Mouse (Mus musculus): ENCODE results near the gene Mpped2. TPM values are rescaled to one million over a fixed set of nuclear protein-coding genes. Genes with fewer than 3 reads are reported as not detected.

The Mpped2 gene
- polyA plus RNA-seq, 1 experiment from 2014 or later: 5.8 TPM

DNA sequence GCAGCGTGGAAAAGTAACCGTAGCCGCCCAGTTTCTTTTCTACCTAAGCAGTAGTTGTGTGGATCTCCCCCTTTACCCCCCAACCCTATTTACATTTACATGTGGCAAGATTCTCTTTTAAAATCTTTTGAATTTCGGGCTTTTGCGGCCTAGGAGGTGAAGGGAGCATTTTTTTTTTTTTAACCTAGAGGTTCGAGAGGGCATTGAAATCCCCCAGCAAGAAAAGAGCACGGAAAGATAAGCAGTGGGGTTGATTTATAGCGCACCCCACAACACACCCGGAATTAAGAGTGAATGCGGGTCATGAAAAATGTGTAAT lies 1.5 kb downstream of the Mpped2 start:
- Histone ChIP-seq H3K36me3 (ENCODE audit: control insufficient read depth, insufficient read depth, low read length) (no peaks in the 10 kb centered on the region), H3K4me1 (replicated peaks; ENCODE audit: control insufficient read depth, insufficient read depth) (no peaks in the 10 kb centered on the region; the same call in 1 of the 2 replicates), H3K4me3 (ENCODE audit: low read depth, low read length) (peak overlapping the region; percentile 73), H3K4me2 (replicated peaks; ENCODE audit: low read depth) (peak overlapping the region; percentile 100), H3K9me3 (ENCODE audit: control insufficient read depth, low read length) (no peaks in the 10 kb centered on the region), H3K27ac (replicated peaks) (no peak overlapping the region), H3K27me3 (ENCODE audit: control insufficient read depth, insufficient read depth, low read length) (no peaks in the 10 kb centered on the region; the same call in 1 of the 2 replicates), H3K9ac (ENCODE audit: low read length) (peak overlapping the region; percentile 70)
- TF ChIP-seq CTCF (IDR thresholded peaks at IDR 0.05; ENCODE audit: low read depth) (no peak), EP300 (optimal IDR thresholded peaks at IDR 0.05) (no peak)
- ATAC-seq (ENCODE audit: low FRiP score, low TSS enrichment) (no peak), DNase-seq (ENCODE audit: low spot score) (no peak)
- WGBS: 3% methylated on average over 10 of the region's 10 CpGs

GRCm38 (mm10) chr2:106694886-106695733 lies 2.0 kb downstream of the Mpped2 start:
- H3K27me3 ChIP-seq (ENCODE audit: control insufficient read depth, insufficient read depth, low read length): no peaks in the 10 kb centered on the region; the same call in 1 of the 2 replicates
- DNase-seq (ENCODE audit: low spot score) (peak; percentile 32), ATAC-seq (ENCODE audit: low FRiP score, low TSS enrichment) (peak; percentile 38; the same call in 1 of the 2 replicates)
- peak overlapping the region; percentile 30; the same call in 1 of the 2 replicates for H3K27ac ChIP-seq (replicated peaks)
- H3K4me1 ChIP-seq (replicated peaks; ENCODE audit: control insufficient read depth, insufficient read depth): no peaks in the 10 kb centered on the region; the same call in 1 of the 2 replicates
- TF ChIP-seq EP300 (optimal IDR thresholded peaks at IDR 0.05) (no peak), CTCF (IDR thresholded peaks at IDR 0.05; ENCODE audit: low read depth) (no peak)
- H3K36me3 ChIP-seq (ENCODE audit: control insufficient read depth, insufficient read depth, low read length): no peaks in the 10 kb centered on the region
- WGBS: 1% methylated on average over 36 of the region's 41 CpGs
- H3K9ac ChIP-seq (ENCODE audit: low read length): peak overlapping the region; percentile 54
- H3K4me3 ChIP-seq (ENCODE audit: low read depth, low read length): peak overlapping the region; percentile 73
- no peaks in the 10 kb centered on the region for H3K9me3 ChIP-seq (ENCODE audit: control insufficient read depth, low read length)
- H3K4me2 ChIP-seq (replicated peaks; ENCODE audit: low read depth): peak overlapping the region; percentile 100

- no peak for ATAC-seq (ENCODE audit: low FRiP score, low TSS enrichment)
These were observed 2.6 kb downstream of the Mpped2 start for GRCm38 (mm10) chr2:106695734-106696022.

GRCm38 (mm10) chr2:106696372-106696771 lies 3.3 kb downstream of the Mpped2 start:
- DNase-seq (ENCODE audit: low spot score): no peak
- TF ChIP-seq EP300 (optimal IDR thresholded peaks at IDR 0.05) (no peak), CTCF (IDR thresholded peaks at IDR 0.05; ENCODE audit: low read depth) (no peak)
- Histone ChIP-seq H3K9ac (ENCODE audit: low read length) (no peak overlapping the region), H3K9me3 (ENCODE audit: control insufficient read depth, low read length) (no peaks in the 10 kb centered on the region), H3K27me3 (ENCODE audit: control insufficient read depth, insufficient read depth, low read length) (no peaks in the 10 kb centered on the region; the same call in 1 of the 2 replicates), H3K27ac (replicated peaks) (no peak overlapping the region), H3K36me3 (ENCODE audit: control insufficient read depth, insufficient read depth, low read length) (no peaks in the 10 kb centered on the region), H3K4me2 (replicated peaks; ENCODE audit: low read depth) (no peak overlapping the region), H3K4me1 (replicated peaks; ENCODE audit: control insufficient read depth, insufficient read depth) (no peaks in the 10 kb centered on the region; the same call in 1 of the 2 replicates), H3K4me3 (ENCODE audit: low read depth, low read length) (no peak overlapping the region)
- WGBS: 86% methylated on average over 8 of the region's 8 CpGs
- no peak for ATAC-seq (ENCODE audit: low FRiP score, low TSS enrichment)

More at GRCm38 (mm10) chr2:106695734-106696022, 2.6 kb downstream of the Mpped2 start:
- H3K4me1 ChIP-seq (replicated peaks; ENCODE audit: control insufficient read depth, insufficient read depth): no peaks in the 10 kb centered on the region; the same call in 1 of the 2 replicates
- H3K9me3 ChIP-seq (ENCODE audit: control insufficient read depth, low read length): no peaks in the 10 kb centered on the region
- H3K36me3 ChIP-seq (ENCODE audit: control insufficient read depth, insufficient read depth, low read length): no peaks in the 10 kb centered on the region
- no peak for DNase-seq (ENCODE audit: low spot score)
- no peak overlapping the region for H3K27ac ChIP-seq (replicated peaks)
- H3K4me3 ChIP-seq (ENCODE audit: low read depth, low read length): peak overlapping the region; percentile 73
- 3% methylated on average over 13 of the region's 13 CpGs for WGBS
- H3K27me3 ChIP-seq (ENCODE audit: control insufficient read depth, insufficient read depth, low read length): no peaks in the 10 kb centered on the region; the same call in 1 of the 2 replicates
- H3K4me2 ChIP-seq (replicated peaks; ENCODE audit: low read depth): peak overlapping the region; percentile 100
- no peak for TF ChIP-seq EP300 (optimal IDR thresholded peaks at IDR 0.05)
- TF ChIP-seq CTCF (IDR thresholded peaks at IDR 0.05; ENCODE audit: low read depth): no peak
- H3K9ac ChIP-seq (ENCODE audit: low read length): no peak overlapping the region

GRCm38 (mm10) chr2:106705664-106706063 lies 12.6 kb downstream of the Mpped2 start:
- Histone ChIP-seq H3K27me3 (ENCODE audit: control insufficient read depth, insufficient read depth, low read length) (no peaks in the 10 kb centered on the region), H3K4me3 (ENCODE audit: low read depth, low read length) (no peak overlapping the region), H3K4me2 (replicated peaks; ENCODE audit: low read depth) (no peak overlapping the region), H3K27ac (replicated peaks) (no peak overlapping the region), H3K4me1 (replicated peaks; ENCODE audit: control insufficient read depth, insufficient read depth) (no peaks in the 10 kb centered on the region), H3K36me3 (ENCODE audit: control insufficient read depth, insufficient read depth, low read length) (no peaks in the 10 kb centered on the region), H3K9ac (ENCODE audit: low read length) (no peak overlapping the region), H3K9me3 (ENCODE audit: control insufficient read depth, low read length) (no peaks in the 10 kb centered on the region)
- ATAC-seq (ENCODE audit: low FRiP score, low TSS enrichment) (no peak), DNase-seq (ENCODE audit: low spot score) (no peak)
- TF ChIP-seq CTCF (IDR thresholded peaks at IDR 0.05; ENCODE audit: low read depth) (no peak), EP300 (optimal IDR thresholded peaks at IDR 0.05) (no peak)
- 93% methylated on average over 5 of the region's 5 CpGs for WGBS

- WGBS: 89% methylated on average over 2 of the region's 2 CpGs
- no peak for TF ChIP-seq CTCF (IDR thresholded peaks at IDR 0.05; ENCODE audit: low read depth)
- TF ChIP-seq EP300 (optimal IDR thresholded peaks at IDR 0.05): no peak
- Histone ChIP-seq H3K27ac (replicated peaks) (no peak overlapping the region), H3K36me3 (ENCODE audit: control insufficient read depth, insufficient read depth, low read length) (no peaks in the 10 kb centered on the region), H3K4me2 (replicated peaks; ENCODE audit: low read depth) (no peak overlapping the region), H3K27me3 (ENCODE audit: control insufficient read depth, insufficient read depth, low read length) (no peaks in the 10 kb centered on the region), H3K9ac (ENCODE audit: low read length) (no peak overlapping the region), H3K9me3 (ENCODE audit: control insufficient read depth, low read length) (no peaks in the 10 kb centered on the region), H3K4me3 (ENCODE audit: low read depth, low read length) (no peak overlapping the region), H3K4me1 (replicated peaks; ENCODE audit: control insufficient read depth, insufficient read depth) (no peaks in the 10 kb centered on the region)
- no peak for ATAC-seq (ENCODE audit: low FRiP score, low TSS enrichment)
- DNase-seq (ENCODE audit: low spot score): no peak
These were observed 14.1 kb downstream of the Mpped2 start for GRCm38 (mm10) chr2:106707136-106707535.
